Mouse (Mus musculus) heart, postnatal 0 days (tissue): ENCODE data around the gene Ctf1. TPM values are rescaled to one million over a fixed set of nuclear protein-coding genes. Genes with fewer than 3 reads are reported as not detected.

ENCODE experiments used
- ATAC-seq: fragments of 200-750 bp; cut with Nextera tagmentation; 2 replicates; pipeline ENCODE4 v1.8.0; 2017; ENCODE audit warnings: low read depth, moderate number of reproducible peaks, moderate library complexity; ENCODE audit not compliant: insufficient read depth
- DNase-seq: peaks from one replicate; pipeline ENCODE4 v3.0.0-alpha.2; 2016; ENCODE audit warnings: low spot score
- H3K27ac ChIP-seq: fragments of 300-500 bp; sonication (generic); 2 replicates; pipeline ENCODE4 v1.5.1; 2014; ENCODE audit warnings: low read depth, mild to moderate bottlenecking
- H3K27me3 ChIP-seq: fragments of 300-500 bp; sonication (generic); 2 replicates; pipeline ENCODE4 v1.6.1; 2014; ENCODE audit warnings: low read length, mixed read lengths; ENCODE audit not compliant: control insufficient read depth, insufficient read depth
- H3K36me3 ChIP-seq: fragments of 300-500 bp; sonication (generic); replicated peaks from 2 replicates; pipeline ENCODE4 v1.6.1; 2014; ENCODE audit warnings: low read length, mixed read lengths; ENCODE audit not compliant: control insufficient read depth, insufficient read depth
- H3K4me1 ChIP-seq: fragments of 300-500 bp; sonication (generic); 2 replicates; pipeline ENCODE4 v1.6.1; 2014; ENCODE audit warnings: antibody characterized with exemption; ENCODE audit not compliant: control insufficient read depth, insufficient read depth
- H3K4me2 ChIP-seq: fragments of 300-500 bp; sonication (generic); 2 replicates; pipeline ENCODE4 v1.6.1; 2014; ENCODE audit warnings: low read depth, mild to moderate bottlenecking, low read length, moderate library complexity
- H3K4me3 ChIP-seq: fragments of 300-500 bp; sonication (generic); 2 replicates; pipeline ENCODE4 v1.5.1; 2014; ENCODE audit warnings: low read depth, low read length
- H3K9ac ChIP-seq: fragments of 300-500 bp; sonication (generic); replicated peaks from 2 replicates; pipeline ENCODE4 v1.6.1; 2014; ENCODE audit warnings: low read depth, low read length, mixed read lengths
- H3K9me3 ChIP-seq: fragments of 300-500 bp; sonication (generic); replicated peaks from 2 replicates; pipeline ENCODE4 v1.6.1; 2016; ENCODE audit warnings: low read length; ENCODE audit not compliant: control insufficient read depth
- CTCF ChIP-seq: IDR thresholded peaks from 2 replicates; pipeline ENCODE4 v1.5.1; 2016; ENCODE audit warnings: antibody characterized with exemption, control low read depth, low read depth
- EP300 ChIP-seq: IDR thresholded peaks from 2 replicates; pipeline ENCODE4 v1.6.1; 2016; ENCODE audit warnings: antibody characterized with exemption, low read depth
- WGBS: fragments of 180-500 bp; shearing (Covaris S2); extraction: QIAGEN DNeasy Blood & Tissue Kit; methylation state at CpG from one replicate; pipeline ENCODE4 v1.1.7; 2014; 5-methylcytosine and 5-hydroxymethylcytosine counted together
- polyA plus RNA-seq: library from polyadenylated mRNA; unstranded; fragments of >200 nt; fragmentation: Nextera tagmentation; extraction: Ambion mirVana; gene quantifications from 2 replicates; pipeline ENCODE4 v1.2.1, GENCODE M21; 2015
- total RNA-seq: library from RNA; depleted of rRNA; stranded (reverse); fragments of >200 nt; gene quantifications from 2 replicates; pipeline ENCODE4 v1.2.3, GENCODE M21; 2014; ENCODE audit warnings: low replicate concordance

Gene Ctf1
- total and polyA plus RNA-seq, 2 experiments from 2014 or later, result 2.6 to 11.1 TPM

DNA sequence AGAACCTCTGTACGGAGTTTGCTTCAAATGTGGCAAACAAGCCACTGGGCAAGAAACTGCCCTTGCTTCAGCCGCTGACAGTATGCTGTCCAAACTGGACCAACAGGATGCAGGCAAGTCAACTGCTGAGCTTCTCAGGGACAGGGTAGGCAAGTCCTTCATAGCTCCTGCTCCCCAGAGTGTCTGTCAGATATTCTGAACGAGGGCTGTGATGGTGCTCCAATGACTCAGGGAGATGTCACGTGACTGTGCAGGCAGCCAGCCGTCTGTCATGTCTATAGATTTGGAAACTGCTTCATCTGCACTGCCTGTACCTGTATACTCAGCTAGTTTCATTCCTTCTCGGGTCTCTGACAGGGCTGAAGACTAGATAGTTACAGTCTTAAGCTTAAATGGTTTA lies 13.6 kb upstream of the Ctf1 start:
- H3K4me1 ChIP-seq, result no peaks in the 10 kb centered on the region
- no peak overlapping the region for H3K9ac ChIP-seq
- H3K4me3 ChIP-seq, result no peak overlapping the region
- H3K27me3 ChIP-seq, result no peaks in the 10 kb centered on the region
- no peak overlapping the region for H3K4me2 ChIP-seq
- H3K9me3 ChIP-seq, result no peaks in the 10 kb centered on the region
- DNase-seq (no peak), ATAC-seq (no peak)
- H3K36me3 ChIP-seq, result peaks cover 13% of the 10 kb centered on the region
- no peak for TF ChIP-seq CTCF
- TF ChIP-seq EP300, result no peak
- H3K27ac ChIP-seq, result no peak overlapping the region
- WGBS, result 56% methylated on average over 6 of the region's 6 CpGs

- Histone ChIP-seq H3K27me3 (no peaks in the 10 kb centered on the region), H3K27ac (no peak overlapping the region), H3K4me1 (no peaks in the 10 kb centered on the region), H3K4me3 (no peak overlapping the region), H3K9me3 (no peaks in the 10 kb centered on the region), H3K9ac (no peak overlapping the region), H3K36me3 (peaks cover 17% of the 10 kb centered on the region), H3K4me2 (no peak overlapping the region)
- WGBS, result 53% methylated on average over 3 of the region's 3 CpGs
- ATAC-seq (no peak), DNase-seq (no peak)
- TF ChIP-seq CTCF (no peak), EP300 (no peak)
Observed at GRCm38 (mm10) chr7:127700712-127701331, 11.7 kb upstream of the Ctf1 start.

DNA sequence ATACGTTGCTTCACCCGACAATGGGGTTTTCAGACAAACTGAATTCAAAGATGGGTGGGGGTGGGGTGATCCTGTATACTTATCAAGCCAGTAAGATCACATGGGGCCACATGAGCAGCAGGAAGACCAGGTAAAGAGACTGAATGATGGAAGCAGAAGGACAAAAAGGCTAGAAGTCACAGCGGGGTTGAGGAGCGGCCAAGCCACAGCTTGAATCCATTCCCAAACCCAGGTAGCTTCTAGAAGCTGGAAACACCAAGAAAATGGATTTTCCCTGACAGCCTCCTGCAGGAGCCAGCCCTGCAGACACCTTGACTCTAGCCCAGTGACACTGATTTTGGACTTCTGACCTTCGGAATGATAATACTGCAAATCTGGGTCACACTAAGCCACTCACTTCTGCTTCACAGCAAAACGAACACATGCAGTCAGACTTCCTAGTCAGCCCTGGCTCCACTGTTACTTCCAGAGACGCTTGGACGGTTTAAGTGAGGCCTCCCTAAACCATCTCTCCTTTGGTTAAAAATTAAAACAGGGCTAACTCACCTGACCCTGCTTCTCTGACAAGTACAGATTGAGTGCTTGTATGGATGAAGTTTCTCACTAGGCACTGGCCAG lies 8.9 kb upstream of the Ctf1 start:
- ATAC-seq (no peak), DNase-seq (no peak)
- Histone ChIP-seq H3K9ac (no peak overlapping the region), H3K4me3 (no peak overlapping the region), H3K27ac (no peak overlapping the region), H3K9me3 (no peaks in the 10 kb centered on the region), H3K27me3 (no peaks in the 10 kb centered on the region), H3K4me2 (no peak overlapping the region), H3K4me1 (peaks cover 10% of the 10 kb centered on the region), H3K36me3 (peaks cover 25% of the 10 kb centered on the region)
- WGBS, result 93% methylated on average over 8 of the region's 8 CpGs
- TF ChIP-seq EP300, result no peak
- no peak for TF ChIP-seq CTCF

- TF ChIP-seq CTCF, result no peak
- no peak for TF ChIP-seq EP300
- H3K36me3 ChIP-seq, result peaks cover 25% of the 10 kb centered on the region
Observed at GRCm38 (mm10) chr7:127704598-127704997, 7.9 kb upstream of the Ctf1 start.

DNA sequence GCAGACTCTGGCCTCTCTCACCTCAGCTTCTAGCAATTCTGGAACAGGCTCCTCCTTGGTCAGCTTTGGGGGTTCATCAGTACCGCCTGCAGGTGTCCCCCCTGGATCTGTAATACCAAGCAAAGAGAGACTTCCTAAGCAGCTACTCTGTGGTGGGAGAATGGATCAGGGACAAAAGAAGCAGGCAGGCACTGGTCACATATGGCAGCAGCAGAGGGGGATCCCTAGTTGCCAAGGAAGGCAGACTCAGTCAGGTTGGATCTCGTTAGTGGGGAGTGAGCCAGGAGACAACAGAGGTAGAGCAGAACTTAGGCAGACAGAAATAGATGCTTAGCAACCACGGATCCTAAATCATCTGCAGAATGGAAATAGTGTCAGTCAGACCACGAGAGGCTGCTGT lies 6.8 kb upstream of the Ctf1 start:
- H3K4me1 ChIP-seq, result peaks cover 14% of the 10 kb centered on the region
- TF ChIP-seq EP300 (no peak), CTCF (no peak)
- no peak overlapping the region for H3K4me3 ChIP-seq
- no peaks in the 10 kb centered on the region for H3K9me3 ChIP-seq
- no peak overlapping the region for H3K9ac ChIP-seq
- ATAC-seq, result no peak
- no peak overlapping the region for H3K4me2 ChIP-seq
- DNase-seq, result no peak
- 76% methylated on average over 4 of the region's 4 CpGs for WGBS
- H3K36me3 ChIP-seq, result peaks cover 25% of the 10 kb centered on the region
- H3K27me3 ChIP-seq, result no peaks in the 10 kb centered on the region
- H3K27ac ChIP-seq, result no peak overlapping the region

More at GRCm38 (mm10) chr7:127704598-127704997, 7.9 kb upstream of the Ctf1 start:
- Histone ChIP-seq H3K27me3 (no peaks in the 10 kb centered on the region), H3K9me3 (no peaks in the 10 kb centered on the region), H3K4me2 (no peak overlapping the region), H3K4me1 (peaks cover 14% of the 10 kb centered on the region), H3K27ac (no peak overlapping the region), H3K9ac (no peak overlapping the region), H3K4me3 (no peak overlapping the region)
- no peak for DNase-seq
- 79% methylated on average over 6 of the region's 6 CpGs for WGBS
- no peak for ATAC-seq
